Mouse (Mus musculus) limb, embryonic 14.5 days (tissue): ENCODE data around the gene Loxl1. TPM values are rescaled to one million over a fixed set of nuclear protein-coding genes. Genes with fewer than 3 reads are reported as not detected.

Experiments used
- ATAC-seq: fragments of 200-750 bp; cut with Nextera tagmentation; 2 replicates; pipeline ENCODE4 v1.8.0; 2017; ENCODE audit warnings: low read depth, moderate number of reproducible peaks, moderate TSS enrichment; ENCODE audit not compliant: low FRiP score
- DNase-seq: peaks from one replicate; pipeline ENCODE4 v3.0.0-alpha.2; 2015; ENCODE audit warnings: low spot score
- H3K27ac ChIP-seq: fragments of 300-500 bp; sonication (generic); replicated peaks from 2 replicates; pipeline ENCODE4 v1.5.1; 2014; ENCODE audit warnings: low read depth, mild to moderate bottlenecking, low read length, moderate library complexity, mixed read lengths
- H3K27me3 ChIP-seq: fragments of 300-500 bp; sonication (generic); 2 replicates; pipeline ENCODE4 v1.6.1; 2014; ENCODE audit warnings: low read length, mixed read lengths; ENCODE audit not compliant: control insufficient read depth, insufficient read depth
- H3K36me3 ChIP-seq: fragments of 300-500 bp; sonication (generic); 2 replicates; pipeline ENCODE4 v1.6.1; 2014; ENCODE audit warnings: mild to moderate bottlenecking, low read length, moderate library complexity, mixed read lengths; ENCODE audit not compliant: control insufficient read depth, insufficient read depth
- H3K4me1 ChIP-seq: fragments of 300-500 bp; sonication (generic); 2 replicates; pipeline ENCODE4 v1.6.1; 2014; ENCODE audit warnings: antibody characterized with exemption, low read length, mixed read lengths; ENCODE audit not compliant: control insufficient read depth, insufficient read depth
- H3K4me2 ChIP-seq: fragments of 300-500 bp; sonication (generic); replicated peaks from 2 replicates; pipeline ENCODE4 v1.6.1; 2014; ENCODE audit warnings: low read depth, mild to moderate bottlenecking, low read length, moderate library complexity; ENCODE audit not compliant: severe bottlenecking
- H3K4me3 ChIP-seq: fragments of 300-500 bp; sonication (generic); replicated peaks from 2 replicates; pipeline ENCODE4 v1.5.1; 2014; ENCODE audit warnings: low read length
- H3K9ac ChIP-seq: fragments of 300-500 bp; sonication (generic); 2 replicates; pipeline ENCODE4 v1.6.1; 2014; ENCODE audit warnings: mild to moderate bottlenecking, low read depth, low read length, moderate library complexity; ENCODE audit not compliant: severe bottlenecking
- H3K9me3 ChIP-seq: fragments of 300-500 bp; sonication (generic); 2 replicates; pipeline ENCODE4 v1.6.1; 2016; ENCODE audit warnings: low read length; ENCODE audit not compliant: control insufficient read depth
- POLR2A ChIP-seq: fragments of 200-500 bp; IDR thresholded peaks from 2 replicates; pipeline ENCODE4 v1.8.0; 2012; ENCODE audit warnings: inconsistent platforms, mild to moderate bottlenecking, moderate library complexity, borderline replicate concordance; ENCODE audit not compliant: insufficient read depth, insufficient read length; ENCODE audit errors: extremely low read depth
- WGBS: fragments of 180-500 bp; shearing (Covaris S2); extraction: QIAGEN DNeasy Blood & Tissue Kit; methylation state at CpG from one replicate; pipeline ENCODE4 v1.1.7; 2014; 5-methylcytosine and 5-hydroxymethylcytosine counted together
- polyA plus RNA-seq, 2 experiments: library from polyadenylated mRNA; depleted of rRNA in 1 of 2; stranded (reverse) in 1 of 2; unstranded in 1 of 2; fragments of >200 nt; fragmentation: Nextera tagmentation in 1 of 2; extraction: Ambion mirVana in 1 of 2; gene quantifications; 2 replicates each; pipeline versions ENCODE4 v1.2.1 to v1.2.3; 2012 to 2014

Gene Loxl1
- polyA plus RNA-seq, 2 experiments, result 80.7 to 86.6 TPM

GRCm38 (mm10) chr9:58347795-58348194 lies 34.8 kb upstream of the Loxl1 start:
- Histone ChIP-seq H3K4me3 (no peak overlapping the region), H3K36me3 (no peaks in the 10 kb centered on the region), H3K9ac (no peak overlapping the region), H3K27ac (no peak overlapping the region), H3K4me1 (no peaks in the 10 kb centered on the region), H3K27me3 (no peaks in the 10 kb centered on the region), H3K4me2 (no peak overlapping the region), H3K9me3 (no peaks in the 10 kb centered on the region)
- 83% methylated on average over 6 of the region's 6 CpGs for WGBS
- DNase-seq (no peak), ATAC-seq (no peak)
- no peak for TF ChIP-seq POLR2A

GRCm38 (mm10) chr9:58346498-58346897 lies 33.5 kb upstream of the Loxl1 start:
- Histone ChIP-seq H3K27ac (no peak overlapping the region), H3K9ac (no peak overlapping the region), H3K27me3 (no peaks in the 10 kb centered on the region), H3K4me1 (no peaks in the 10 kb centered on the region), H3K4me2 (no peak overlapping the region), H3K4me3 (no peak overlapping the region), H3K9me3 (no peaks in the 10 kb centered on the region), H3K36me3 (no peaks in the 10 kb centered on the region)
- WGBS, result 27% methylated on average over 10 of the region's 10 CpGs
- DNase-seq (no peak), ATAC-seq (no peak)
- TF ChIP-seq POLR2A, result no peak

GRCm38 (mm10) chr9:58345963-58346362 lies 33.0 kb upstream of the Loxl1 start:
- 38% methylated on average over 7 of the region's 7 CpGs for WGBS
- Histone ChIP-seq H3K27me3 (no peaks in the 10 kb centered on the region), H3K4me3 (no peak overlapping the region), H3K27ac (no peak overlapping the region), H3K4me1 (no peaks in the 10 kb centered on the region), H3K9me3 (no peaks in the 10 kb centered on the region), H3K4me2 (no peak overlapping the region), H3K9ac (no peak overlapping the region), H3K36me3 (no peaks in the 10 kb centered on the region)
- ATAC-seq, result no peak
- TF ChIP-seq POLR2A, result no peak
- DNase-seq, result no peak

- no peaks in the 10 kb centered on the region for H3K27me3 ChIP-seq
- no peak for TF ChIP-seq POLR2A
- 81% methylated on average over 1 of the region's 1 CpGs for WGBS
Measured at GRCm38 (mm10) chr9:58341795-58342194, 28.8 kb upstream of the Loxl1 start.

GRCm38 (mm10) chr9:58336650-58337281 lies 23.8 kb upstream of the Loxl1 start:
- Histone ChIP-seq H3K36me3 (no peaks in the 10 kb centered on the region), H3K27ac (no peak overlapping the region), H3K4me1 (no peaks in the 10 kb centered on the region), H3K4me3 (no peak overlapping the region), H3K4me2 (no peak overlapping the region), H3K9ac (no peak overlapping the region), H3K9me3 (no peaks in the 10 kb centered on the region), H3K27me3 (no peaks in the 10 kb centered on the region)
- DNase-seq, result no peak
- 70% methylated on average over 8 of the region's 8 CpGs for WGBS
- TF ChIP-seq POLR2A, result no peak
- ATAC-seq, result no peak

More at GRCm38 (mm10) chr9:58341795-58342194, 28.8 kb upstream of the Loxl1 start:
- DNase-seq, result no peak
- H3K4me1 ChIP-seq, result no peaks in the 10 kb centered on the region
- no peak overlapping the region for H3K27ac ChIP-seq
- H3K36me3 ChIP-seq, result no peaks in the 10 kb centered on the region
- H3K4me3 ChIP-seq, result no peak overlapping the region
- no peak overlapping the region for H3K9ac ChIP-seq
- no peak for ATAC-seq
- H3K9me3 ChIP-seq, result no peaks in the 10 kb centered on the region
- no peak overlapping the region for H3K4me2 ChIP-seq
